Mouse (Mus musculus) cerebellum, adult 2 months (tissue): ENCODE results near the gene Schip1. TPM values are rescaled to one million over a fixed set of nuclear protein-coding genes. Genes with fewer than 3 reads are reported as not detected.

Experiments used
- DNase-seq, 2 experiments: peaks; one replicate each; pipeline ENCODE4 v3.0.0; 2021
- H3K27ac ChIP-seq: fragments of 200-500 bp; 2 replicates; pipeline ENCODE4 v1.5.1; 2012; ENCODE audit warnings: low read length, control low read depth, inconsistent platforms; ENCODE audit not compliant: insufficient read depth
- H3K27me3 ChIP-seq: fragments of 200-500 bp; 2 replicates; pipeline ENCODE4 v1.6.1; 2012; ENCODE audit warnings: inconsistent platforms, mild to moderate bottlenecking, low read length, moderate library complexity; ENCODE audit not compliant: control insufficient read depth, insufficient read depth
- H3K4me1 ChIP-seq: fragments of 200-500 bp; 2 replicates; pipeline ENCODE4 v1.6.1; 2011; ENCODE audit warnings: low read length; ENCODE audit not compliant: control insufficient read depth, insufficient read depth
- H3K4me3 ChIP-seq: fragments of 200-500 bp; replicated peaks from 2 replicates; pipeline ENCODE3; 2011; ENCODE audit warnings: mild to moderate bottlenecking, low read depth, low read length, control low read depth; ENCODE audit not compliant: insufficient read depth
- CTCF ChIP-seq: fragments of 200-500 bp; IDR thresholded peaks from 2 replicates; pipeline ENCODE4 v1.5.1; 2011; ENCODE audit warnings: low read depth, mild to moderate bottlenecking, control low read depth, low read length, moderate library complexity, borderline replicate concordance; ENCODE audit not compliant: insufficient read depth
- POLR2A ChIP-seq: fragments of 200-500 bp; IDR thresholded peaks from 2 replicates; pipeline ENCODE4 v1.6.1; 2011; ENCODE audit warnings: low read length, control low read depth, borderline replicate concordance; ENCODE audit not compliant: insufficient read depth
- WGBS: fragments of 180-500 bp; shearing (Covaris S2); methylation state at CpG from one replicate; pipeline ENCODE4 v1.1.7; 2018; 5-methylcytosine and 5-hydroxymethylcytosine counted together
- polyA plus RNA-seq: library from polyadenylated mRNA; depleted of rRNA; stranded (reverse); fragments of >200 nt; gene quantifications from 2 replicates; pipeline ENCODE4 v1.2.3, GENCODE M21; 2012

The Schip1 gene
- polyA plus RNA-seq, 1 experiment, result 208 TPM

- TF ChIP-seq POLR2A, result no peak
- no peak for TF ChIP-seq CTCF
- 71% methylated on average over 7 of the region's 7 CpGs for WGBS
- Histone ChIP-seq H3K4me3 (no peak overlapping the region), H3K27me3 (no peaks in the 10 kb centered on the region), H3K27ac (no peak overlapping the region), H3K4me1 (peaks cover 6% of the 10 kb centered on the region)
- no peak for DNase-seq
These were observed 504.1 kb downstream of the Schip1 start for GRCm38 (mm10) chr3:68568716-68569115.

GRCm38 (mm10) chr3:68570319-68570718 is 505.7 kb downstream of the Schip1 start:
- H3K27me3 ChIP-seq, result no peaks in the 10 kb centered on the region
- H3K27ac ChIP-seq, result no peak overlapping the region
- no peaks in the 10 kb centered on the region for H3K4me1 ChIP-seq
- WGBS, result 78% methylated on average over 4 of the region's 4 CpGs
- no peak overlapping the region for H3K4me3 ChIP-seq
- TF ChIP-seq POLR2A (no peak), CTCF (no peak)
- no peak for DNase-seq

- TF ChIP-seq CTCF, result peak; percentile 9; the same call in 1 of the 2 replicates
- peak; percentile 99 for TF ChIP-seq POLR2A
- H3K4me3 ChIP-seq, result peak overlapping the region; percentile 92
- 3% methylated on average over 28 of the region's 28 CpGs for WGBS
- H3K27me3 ChIP-seq, result no peaks in the 10 kb centered on the region
- no peaks in the 10 kb centered on the region for H3K4me1 ChIP-seq
- peak; percentile 92 to 96 for DNase-seq
- H3K27ac ChIP-seq, result peak overlapping the region; percentile 94
These were observed 507.9 kb downstream of the Schip1 start for GRCm38 (mm10) chr3:68572249-68573225.

- Histone ChIP-seq H3K4me3 (peak overlapping the region; percentile 92), H3K27ac (peak overlapping the region; percentile 64; the same call in 1 of the 2 replicates), H3K4me1 (no peaks in the 10 kb centered on the region), H3K27me3 (no peaks in the 10 kb centered on the region)
- peak; percentile 64 to 65 for DNase-seq
- WGBS, result 5% methylated on average over 3 of the region's 3 CpGs
- no peak for TF ChIP-seq POLR2A
These were observed 508.6 kb downstream of the Schip1 start for GRCm38 (mm10) chr3:68573226-68573624.

GRCm38 (mm10) chr3:68574097-68574496 is 509.5 kb downstream of the Schip1 start:
- no peaks in the 10 kb centered on the region for H3K27me3 ChIP-seq
- 5% methylated on average over 8 of the region's 8 CpGs for WGBS
- H3K4me1 ChIP-seq, result no peaks in the 10 kb centered on the region
- peak; percentile 35 to 53 for DNase-seq
- TF ChIP-seq POLR2A, result no peak
- TF ChIP-seq CTCF, result no peak
- peak overlapping the region; percentile 92 for H3K4me3 ChIP-seq
- H3K27ac ChIP-seq, result peak overlapping the region; percentile 64; the same call in 1 of the 2 replicates

- no peaks in the 10 kb centered on the region; the same call in 1 of the 2 replicates for H3K4me1 ChIP-seq
- H3K4me3 ChIP-seq, result peak overlapping the region; percentile 92
- H3K27me3 ChIP-seq, result no peaks in the 10 kb centered on the region
- 6% methylated on average over 8 of the region's 8 CpGs for WGBS
- DNase-seq, result peak; percentile 69 to 70
- peak overlapping the region; percentile 99; the same call in 1 of the 2 replicates for H3K27ac ChIP-seq
- no peak for TF ChIP-seq POLR2A
- TF ChIP-seq CTCF, result no peak
These were observed 510.0 kb downstream of the Schip1 start for GRCm38 (mm10) chr3:68574565-68574964.

- no peaks in the 10 kb centered on the region for H3K27me3 ChIP-seq
- TF ChIP-seq CTCF, result no peak
- TF ChIP-seq POLR2A, result peak; percentile 42; the same call in 1 of the 2 replicates
- peak; percentile 83 to 91 for DNase-seq
- peaks cover 2% of the 10 kb centered on the region; the same call in 1 of the 2 replicates for H3K4me1 ChIP-seq
- peak overlapping the region; percentile 92 for H3K4me3 ChIP-seq
- WGBS, result 7% methylated on average over 10 of the region's 10 CpGs
- H3K27ac ChIP-seq, result peak overlapping the region; percentile 99
These were observed 511.2 kb downstream of the Schip1 start for GRCm38 (mm10) chr3:68575636-68576340.
